In the genomic region with DNA sequence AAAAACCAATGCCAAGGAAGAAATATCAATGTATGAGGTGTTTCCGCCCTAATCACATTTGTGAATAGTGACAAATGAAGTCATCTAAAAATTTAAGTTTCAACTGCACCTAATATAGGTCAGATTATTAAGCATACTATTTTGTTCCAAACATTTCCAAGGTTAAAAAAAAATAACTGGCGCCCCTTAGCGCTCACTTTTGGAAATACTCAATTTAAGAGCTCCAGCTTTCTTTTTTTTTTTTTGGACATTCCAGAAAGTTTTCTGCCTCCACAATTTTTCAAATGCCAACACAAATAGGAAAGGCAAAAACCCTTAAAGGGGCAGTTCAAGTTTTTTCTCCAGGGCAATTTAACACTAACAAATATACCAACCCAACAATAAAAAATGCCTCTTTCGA, we compare ENCODE assay signal across 8 mouse cellular contexts. TPM values are rescaled to one million over a fixed set of nuclear protein-coding genes. Genes with fewer than 3 reads are reported as not detected.
A peak's percentile ranks its signal among the peaks of the same experiment; 100 is the strongest.
DNase-seq lines count a peak whose midpoint lies in the region; ATAC-seq lines count a peak whose summit lies in the region.

No protein-coding gene starts in this region.

- no peaks in the 10 kb centered on the region for H3K27me3 ChIP-seq in megakaryocyte, embryonic 14.5 days (replicated peaks)
- H3K27me3 ChIP-seq in embryonic facial prominence, embryonic 13.5 days, result no peaks in the 10 kb centered on the region
- no peaks in the 10 kb centered on the region for H3K27me3 ChIP-seq in hindbrain, embryonic 10.5 days (ENCODE audit: insufficient read depth, poor library complexity, severe bottlenecking)
- H3K27me3 ChIP-seq in neural tube, embryonic 12.5 days (replicated peaks), result no peaks in the 10 kb centered on the region

- H3K9ac ChIP-seq in embryonic facial prominence, embryonic 13.5 days, result peak overlapping the region; percentile 95
- peak overlapping the region; percentile 98 for H3K9ac ChIP-seq in neural tube, embryonic 12.5 days

- ATAC-seq in megakaryocyte, adult 5-6 weeks (ENCODE audit: poor library complexity, severe bottlenecking), result no peak
- no peak for ATAC-seq in embryonic facial prominence, embryonic 13.5 days (ENCODE audit: insufficient number of reproducible peaks, insufficient read depth, low FRiP score, low TSS enrichment, low read depth)
- ATAC-seq in neural tube, embryonic 12.5 days (ENCODE audit: low FRiP score, low read depth), result no peak
- ATAC-seq in granulocyte monocyte progenitor cell, adult 5-6 weeks (replicated peaks; ENCODE audit: poor library complexity, severe bottlenecking), result no peak

- H3K4me3 ChIP-seq in megakaryocyte, embryonic 14.5 days (replicated peaks), result peak overlapping the region; percentile 97
- H3K4me3 ChIP-seq in embryonic facial prominence, embryonic 13.5 days, result peak overlapping the region; percentile 89
- peak overlapping the region; percentile 93 for H3K4me3 ChIP-seq in hindbrain, embryonic 10.5 days
- H3K4me3 ChIP-seq in neural tube, embryonic 12.5 days, result peak overlapping the region; percentile 94

- no peaks in the 10 kb centered on the region for H3K9me3 ChIP-seq in megakaryocyte, embryonic 14.5 days
- no peaks in the 10 kb centered on the region for H3K9me3 ChIP-seq in embryonic facial prominence, embryonic 13.5 days
- no peaks in the 10 kb centered on the region for H3K9me3 ChIP-seq in hindbrain, embryonic 10.5 days
- H3K9me3 ChIP-seq in neural tube, embryonic 12.5 days, result no peaks in the 10 kb centered on the region

- peak overlapping the region; percentile 97 for H3K27ac ChIP-seq in embryonic facial prominence, embryonic 13.5 days
- peak overlapping the region; percentile 100 for H3K27ac ChIP-seq in hindbrain, embryonic 10.5 days
- H3K27ac ChIP-seq in neural tube, embryonic 12.5 days, result peak overlapping the region; percentile 98; the same call in 1 of the 2 replicates

- DNase-seq in ZHBTc4 (ENCODE audit: low read depth, low spot score) (peak; percentile 60), liver (peak; percentile 35)
- no peak for DNase-seq in hindbrain, embryonic 10.5 days (ENCODE audit: low spot score)

- H3K4me1 ChIP-seq in megakaryocyte, embryonic 14.5 days, result peaks cover 41% of the 10 kb centered on the region
- peaks cover 29% of the 10 kb centered on the region for H3K4me1 ChIP-seq in embryonic facial prominence, embryonic 13.5 days
- H3K4me1 ChIP-seq in hindbrain, embryonic 10.5 days (replicated peaks), result peaks cover 36% of the 10 kb centered on the region
- H3K4me1 ChIP-seq in neural tube, embryonic 12.5 days, result peaks cover 17% of the 10 kb centered on the region

- H3K4me2 ChIP-seq in embryonic facial prominence, embryonic 13.5 days, result peak overlapping the region; percentile 68
- peak overlapping the region; percentile 67 for H3K4me2 ChIP-seq in neural tube, embryonic 12.5 days (replicated peaks)

- under 1% methylated on average over 4 of the region's 4 CpGs for WGBS in embryonic facial prominence, embryonic 13.5 days
- WGBS in hindbrain, embryonic 10.5 days, result 5% methylated on average over 4 of the region's 4 CpGs
- 8% methylated on average over 4 of the region's 4 CpGs for WGBS in neural tube, embryonic 12.5 days

- H3K36me3 ChIP-seq in megakaryocyte, embryonic 14.5 days (replicated peaks; ENCODE audit: low read length), result no peaks in the 10 kb centered on the region
- no peaks in the 10 kb centered on the region for H3K36me3 ChIP-seq in embryonic facial prominence, embryonic 13.5 days
- H3K36me3 ChIP-seq in hindbrain, embryonic 10.5 days, result peaks cover 7% of the 10 kb centered on the region
- no peaks in the 10 kb centered on the region for H3K36me3 ChIP-seq in neural tube, embryonic 12.5 days

RNA-seq across cellular contexts. Expression of gene Qk, which starts 2.5 kb away (rescaled TPM):
- polyA plus RNA-seq in megakaryocyte, embryonic 14.5 days (2012; ENCODE audit: insufficient read depth, low replicate concordance), result 1.2 and 4.0 TPM in 2 replicates
- total RNA-seq in megakaryocyte, adult 5-6 weeks (2015), result 239 and 268 TPM in 2 replicates
- 115 and 132 TPM in 2 replicates for total RNA-seq in megakaryocyte, adult 5-6 weeks (2017)
- polyA plus RNA-seq in embryonic facial prominence, embryonic 13.5 days (2015; fragmentation: Nextera tagmentation; extraction: Ambion mirVana), result 30.4 TPM in 2 replicates
- polyA plus RNA-seq in hindbrain, embryonic 10.5 days (2016; fragmentation: Nextera tagmentation; extraction: Ambion mirVana), result 34.6 and 41.4 TPM in 2 replicates
- polyA plus RNA-seq in neural tube, embryonic 12.5 days (2016; fragmentation: Nextera tagmentation; extraction: Ambion mirVana), result 45.8 TPM in 2 replicates
- total RNA-seq in granulocyte monocyte progenitor cell, adult 5-6 weeks (2014; fragmentation: Nextera tagmentation), result 80.7 and 106 TPM in 2 replicates
- total RNA-seq in granulocyte monocyte progenitor cell, adult 5-6 weeks (2017), result 66.6 and 76.5 TPM in 2 replicates
